Mouse (Mus musculus) midbrain, embryonic 14.5 days (tissue): ENCODE measurements at regions not wholly inside any gene's neighbourhood (a gene's known extent, or its start where the extent isn't known, plus 50 kb on each side); places are given as distances from the start of the nearest gene placed in this dataset.

Experiments used
- ATAC-seq: fragments of 200-750 bp; cut with Nextera tagmentation; 2 replicates; pipeline ENCODE4 v1.8.0; 2017; ENCODE audit warnings: moderate number of reproducible peaks, moderate library complexity; ENCODE audit not compliant: low FRiP score, low TSS enrichment
- DNase-seq: peaks from one replicate; pipeline ENCODE4 v3.0.0-alpha.2; 2015
- H3K27ac ChIP-seq: fragments of 300-500 bp; sonication (generic); replicated peaks from 2 replicates; pipeline ENCODE4 v1.5.1; 2014; ENCODE audit warnings: mild to moderate bottlenecking, low read depth, low read length, moderate library complexity
- H3K27me3 ChIP-seq: fragments of 300-500 bp; sonication (generic); 2 replicates; pipeline ENCODE4 v1.6.1; 2014; ENCODE audit warnings: low read length, control low read depth, mixed read lengths; ENCODE audit not compliant: control insufficient read depth, insufficient read depth
- H3K36me3 ChIP-seq: fragments of 300-500 bp; sonication (generic); 2 replicates; pipeline ENCODE4 v1.6.1; 2014; ENCODE audit warnings: low read length, control low read depth; ENCODE audit not compliant: control insufficient read depth, insufficient read depth
- H3K4me1 ChIP-seq: fragments of 300-500 bp; sonication (generic); 2 replicates; pipeline ENCODE4 v1.6.1; 2014; ENCODE audit warnings: mild to moderate bottlenecking, antibody characterized with exemption, low read length, control low read depth; ENCODE audit not compliant: control insufficient read depth, insufficient read depth
- H3K4me2 ChIP-seq: fragments of 300-500 bp; sonication (generic); 2 replicates; pipeline ENCODE4 v1.6.1; 2014; ENCODE audit warnings: mild to moderate bottlenecking, low read length, moderate library complexity
- H3K4me3 ChIP-seq: fragments of 300-500 bp; sonication (generic); replicated peaks from 2 replicates; pipeline ENCODE4 v1.5.1; 2014; ENCODE audit warnings: low read depth, low read length
- H3K9ac ChIP-seq: fragments of 300-500 bp; sonication (generic); replicated peaks from 2 replicates; pipeline ENCODE4 v1.6.1; 2014; ENCODE audit warnings: mild to moderate bottlenecking, low read length, moderate library complexity
- H3K9me3 ChIP-seq: fragments of 300-500 bp; sonication (generic); 2 replicates; pipeline ENCODE4 v1.6.1; 2016; ENCODE audit warnings: low read length, control low read depth, mixed read lengths; ENCODE audit not compliant: control insufficient read depth
- WGBS: fragments of 180-500 bp; shearing (Covaris S2); extraction: QIAGEN DNeasy Blood & Tissue Kit; methylation state at CpG from one replicate; pipeline ENCODE4 v1.1.7; 2014; 5-methylcytosine and 5-hydroxymethylcytosine counted together

- Histone ChIP-seq H3K36me3 (no peaks in the 10 kb centered on the region), H3K9ac (no peak overlapping the region), H3K27ac (no peak overlapping the region), H3K9me3 (no peaks in the 10 kb centered on the region), H3K4me3 (no peak overlapping the region), H3K4me2 (no peak overlapping the region), H3K27me3 (no peaks in the 10 kb centered on the region), H3K4me1 (0 out of 2 replicates have a peak, but pooled peaks cover 3% of the 10 kb centered on the region)
- no peak for DNase-seq
- no peak for ATAC-seq
Measured at GRCm38 (mm10) chr13:90279355-90279754, 189.9 kb upstream of the Xrcc4 start.

DNA sequence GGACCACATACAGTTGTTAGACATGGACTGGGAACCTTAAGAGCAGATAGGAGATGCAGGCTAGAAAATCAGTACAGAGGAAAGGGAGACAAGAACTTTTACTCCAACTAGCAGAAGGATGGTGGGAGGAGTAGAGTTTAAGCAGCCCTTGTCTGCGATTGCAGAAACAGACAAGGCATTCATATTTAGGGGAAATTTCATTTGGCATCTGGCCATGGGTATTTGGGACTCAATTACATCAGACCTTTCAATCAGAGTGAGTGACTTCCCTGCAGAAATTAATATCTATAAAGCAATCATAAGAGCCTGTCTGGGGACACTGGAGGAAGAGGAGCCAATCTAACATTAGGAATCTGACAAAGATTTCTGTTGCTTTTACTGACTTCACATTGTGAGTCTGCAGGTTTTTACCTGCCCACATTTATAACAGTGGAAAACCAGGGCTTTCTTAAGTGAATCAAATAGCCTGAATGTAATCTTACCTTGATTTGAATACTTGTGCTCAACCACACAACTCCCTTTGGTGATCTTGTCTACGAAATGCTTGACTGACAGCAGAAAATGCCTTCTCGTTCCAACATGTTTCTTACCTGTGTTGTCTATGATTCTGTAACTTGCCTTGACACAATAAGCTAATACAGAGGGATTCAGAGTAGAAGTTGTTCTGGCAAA lies 169.8 kb upstream of the Xrcc4 start:
- DNase-seq (peak; percentile 12), ATAC-seq (no peak)
- no peak overlapping the region for H3K9ac ChIP-seq
- H3K27me3 ChIP-seq: no peaks in the 10 kb centered on the region
- H3K4me1 ChIP-seq: no peaks in the 10 kb centered on the region
- no peak overlapping the region for H3K27ac ChIP-seq
- no peaks in the 10 kb centered on the region for H3K9me3 ChIP-seq
- WGBS: 93% methylated on average over 3 of the region's 3 CpGs
- H3K36me3 ChIP-seq: no peaks in the 10 kb centered on the region
- H3K4me3 ChIP-seq: no peak overlapping the region
- no peak overlapping the region for H3K4me2 ChIP-seq

- no peak for DNase-seq
- whole genome bisulfite sequencing: 55% methylated on average over 1 of the region's 1 CpGs
- Histone ChIP-seq H3K9me3 (no peaks in the 10 kb centered on the region), H3K4me2 (no peak overlapping the region), H3K9ac (no peak overlapping the region), H3K36me3 (no peaks in the 10 kb centered on the region), H3K27ac (no peak overlapping the region), H3K27me3 (no peaks in the 10 kb centered on the region), H3K4me3 (no peak overlapping the region), H3K4me1 (no peaks in the 10 kb centered on the region)
- ATAC-seq: no peak
Measured at GRCm38 (mm10) chr13:90252981-90253380, 163.6 kb upstream of the Xrcc4 start.

DNA sequence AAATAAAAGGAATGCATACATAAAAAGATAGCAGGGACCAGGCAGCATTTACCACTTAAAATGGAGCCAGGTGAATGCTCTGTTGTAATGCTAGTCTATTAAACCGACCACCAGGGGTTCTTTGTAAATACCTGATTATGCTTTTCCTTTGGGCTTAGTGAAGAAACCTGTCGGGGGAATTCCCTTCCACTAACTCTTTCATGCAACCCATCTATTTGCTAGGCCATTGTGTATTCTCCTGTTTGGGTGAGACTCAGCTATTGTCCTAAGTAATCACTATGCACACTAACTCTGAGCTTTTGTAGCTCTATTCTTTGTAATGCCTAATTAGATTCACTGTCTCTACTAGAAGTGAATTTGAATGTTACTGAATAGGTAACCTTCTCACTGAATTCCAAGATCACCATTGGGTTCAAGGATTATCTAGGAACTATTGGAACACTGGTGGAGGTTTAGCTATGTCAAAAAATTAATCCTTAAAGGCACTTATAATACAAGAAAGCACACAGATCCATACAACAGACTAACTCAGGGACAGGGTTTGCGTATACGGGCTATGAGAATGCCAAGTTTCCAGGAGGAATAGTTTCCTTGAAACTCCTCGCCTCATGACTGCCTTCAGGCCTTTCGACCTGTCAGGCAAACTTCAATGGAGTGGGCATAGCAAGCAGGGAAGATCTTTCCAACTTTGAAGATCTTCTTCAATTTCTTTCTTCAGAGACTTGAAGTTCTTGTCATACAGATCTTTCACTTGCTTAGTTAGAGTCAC lies 156.8 kb upstream of the Xrcc4 start:
- no peaks in the 10 kb centered on the region for H3K27me3 ChIP-seq
- no peaks in the 10 kb centered on the region for H3K4me1 ChIP-seq
- H3K36me3 ChIP-seq: no peaks in the 10 kb centered on the region
- ATAC-seq (no peak), DNase-seq (no peak)
- H3K4me2 ChIP-seq: no peak overlapping the region
- H3K9ac ChIP-seq: no peak overlapping the region
- WGBS: 80% methylated on average over 6 of the region's 6 CpGs
- H3K27ac ChIP-seq: no peak overlapping the region
- H3K4me3 ChIP-seq: no peak overlapping the region
- no peaks in the 10 kb centered on the region for H3K9me3 ChIP-seq

DNA sequence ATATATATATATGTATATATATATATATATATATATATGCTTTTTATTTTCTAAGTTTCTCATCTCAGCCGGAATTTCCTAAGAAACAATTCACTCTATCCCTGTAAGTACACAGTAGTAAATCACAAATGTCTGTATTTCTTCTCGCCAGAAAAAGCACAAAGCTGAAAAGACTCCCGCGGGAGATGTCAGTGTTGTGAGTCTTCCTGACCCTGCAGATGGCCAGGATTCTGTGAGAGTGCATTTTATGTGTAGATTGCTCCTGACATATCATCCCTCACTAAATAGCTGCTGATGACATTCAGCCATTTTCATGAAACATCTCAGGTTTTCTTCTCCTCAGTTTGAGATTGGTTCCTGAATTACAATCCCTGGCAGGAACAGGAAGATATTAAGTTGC lies 148.9 kb upstream of the Xrcc4 start:
- no peak overlapping the region for H3K4me3 ChIP-seq
- H3K9me3 ChIP-seq: no peaks in the 10 kb centered on the region
- H3K36me3 ChIP-seq: no peaks in the 10 kb centered on the region
- H3K9ac ChIP-seq: no peak overlapping the region
- H3K27ac ChIP-seq: no peak overlapping the region
- WGBS: 73% methylated on average over 4 of the region's 4 CpGs
- no peak overlapping the region for H3K4me2 ChIP-seq
- ATAC-seq: no peak
- H3K4me1 ChIP-seq: no peaks in the 10 kb centered on the region
- peak; percentile 46 for DNase-seq
- H3K27me3 ChIP-seq: no peaks in the 10 kb centered on the region

DNA sequence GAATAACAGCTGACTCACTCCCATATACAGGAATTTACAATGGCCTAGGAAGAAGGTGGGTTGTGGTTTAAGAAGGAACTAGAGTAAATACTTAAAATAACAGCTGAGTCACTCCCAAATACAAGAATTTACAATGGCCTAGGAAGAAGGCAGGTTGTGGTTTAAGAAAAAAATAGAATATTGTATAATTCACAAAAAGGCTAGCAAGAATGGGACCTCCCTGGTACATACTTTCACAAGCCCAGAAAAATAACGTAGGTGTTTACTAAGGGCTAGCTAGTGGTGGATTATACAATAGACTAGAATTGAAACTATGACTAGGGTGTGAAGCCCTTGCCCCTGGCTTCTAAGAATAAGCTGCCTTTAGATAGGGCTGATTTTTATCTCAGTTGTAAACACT lies 144.6 kb upstream of the Xrcc4 start:
- Histone ChIP-seq H3K9me3 (no peaks in the 10 kb centered on the region), H3K27me3 (no peaks in the 10 kb centered on the region), H3K4me2 (no peak overlapping the region), H3K9ac (no peak overlapping the region), H3K27ac (no peak overlapping the region), H3K36me3 (no peaks in the 10 kb centered on the region), H3K4me1 (no peaks in the 10 kb centered on the region), H3K4me3 (no peak overlapping the region)
- 95% methylated on average over 1 of the region's 1 CpGs for WGBS
- ATAC-seq (no peak), DNase-seq (no peak)

GRCm38 (mm10) chr13:90233561-90233960 lies 144.2 kb upstream of the Xrcc4 start:
- H3K9ac ChIP-seq: no peak overlapping the region
- H3K4me3 ChIP-seq: no peak overlapping the region
- WGBS: 86% methylated on average over 3 of the region's 3 CpGs
- no peak overlapping the region for H3K4me2 ChIP-seq
- no peaks in the 10 kb centered on the region for H3K36me3 ChIP-seq
- no peaks in the 10 kb centered on the region for H3K9me3 ChIP-seq
- ATAC-seq: no peak
- no peak overlapping the region for H3K27ac ChIP-seq
- H3K27me3 ChIP-seq: no peaks in the 10 kb centered on the region
- no peaks in the 10 kb centered on the region for H3K4me1 ChIP-seq
- DNase-seq: no peak

DNA sequence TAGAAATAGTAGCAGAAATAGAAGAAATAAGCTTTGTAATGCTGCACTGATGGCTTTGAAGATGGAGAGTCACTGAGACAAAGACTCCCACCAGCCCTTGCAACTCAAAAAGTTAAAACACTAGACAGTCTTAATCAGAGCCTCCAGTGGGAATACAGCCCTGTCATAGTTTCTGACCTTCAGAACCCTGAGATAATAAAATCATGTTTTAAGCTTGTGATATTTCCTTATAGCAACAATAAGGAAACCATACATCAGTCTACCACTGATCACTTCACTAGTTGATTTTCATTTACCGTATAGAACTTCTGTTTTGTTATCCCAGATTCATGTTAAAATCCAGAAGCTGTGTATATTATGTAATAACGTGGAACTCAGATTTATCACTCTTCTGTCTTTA lies 139.7 kb upstream of the Xrcc4 start:
- Histone ChIP-seq H3K9ac (no peak overlapping the region), H3K27ac (no peak overlapping the region), H3K4me1 (no peaks in the 10 kb centered on the region), H3K4me2 (no peak overlapping the region), H3K36me3 (no peaks in the 10 kb centered on the region), H3K9me3 (no peaks in the 10 kb centered on the region), H3K4me3 (no peak overlapping the region), H3K27me3 (no peaks in the 10 kb centered on the region)
- no peak for ATAC-seq
- no peak for DNase-seq
- WGBS: 93% methylated on average over 2 of the region's 2 CpGs

DNA sequence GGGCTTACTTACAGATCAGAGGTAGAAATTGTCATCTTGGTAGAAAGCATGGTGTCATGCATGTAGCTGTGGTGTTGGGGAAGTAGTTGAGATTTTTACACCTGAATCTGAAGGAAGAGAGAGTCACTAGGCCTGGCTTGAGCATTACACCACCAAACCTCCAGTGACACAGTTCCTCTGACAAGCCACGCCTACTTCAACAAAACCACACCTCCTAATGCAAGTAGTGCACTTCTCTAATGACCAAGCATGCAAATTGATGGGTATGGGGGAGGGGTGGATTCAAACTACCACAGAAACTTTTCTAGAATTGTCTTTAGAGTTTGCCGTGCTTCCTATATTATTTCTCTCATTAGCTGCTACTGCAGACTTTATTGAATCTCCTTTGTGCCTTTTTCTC lies 136.8 kb upstream of the Xrcc4 start:
- no peak overlapping the region for H3K4me3 ChIP-seq
- no peak overlapping the region for H3K4me2 ChIP-seq
- no peaks in the 10 kb centered on the region for H3K27me3 ChIP-seq
- no peaks in the 10 kb centered on the region for H3K4me1 ChIP-seq
- no peaks in the 10 kb centered on the region for H3K9me3 ChIP-seq
- WGBS: 69% methylated on average over 2 of the region's 2 CpGs
- H3K27ac ChIP-seq: no peak overlapping the region
- no peak overlapping the region for H3K9ac ChIP-seq
- ATAC-seq (no peak), DNase-seq (no peak)
- H3K36me3 ChIP-seq: no peaks in the 10 kb centered on the region
